Mouse (Mus musculus): ENCODE data around the gene Scn3a.

GRCm38 (mm10) chr2:65541781-65542180 is 25.6 kb downstream of the Scn3a start:
- TF ChIP-seq POLR2A (IDR thresholded peaks at IDR 0.05; ENCODE audit: low read depth, low read length) (no peak), CTCF (IDR thresholded peaks at IDR 0.05; ENCODE audit: extremely low read depth, insufficient read depth, insufficient read length, insufficient replicate concordance) (no peak)

Data from spleen, adult 2 months (tissue).